Mouse (Mus musculus) spleen, adult 12 weeks (tissue): Measurements from ENCODE around the gene Sez6l.
A peak's percentile ranks its signal among the peaks of the same experiment; 100 is the strongest.

ENCODE experiments used
- DNase-seq: peaks from one replicate; pipeline ENCODE4 v3.0.0; 2022; ENCODE audit warnings: low spot score

Sez6l gene

GRCm38 (mm10) chr5:112496753-112497369 lies 80.1 kb downstream of the Sez6l start:
- DNase-seq: no peak

DNA sequence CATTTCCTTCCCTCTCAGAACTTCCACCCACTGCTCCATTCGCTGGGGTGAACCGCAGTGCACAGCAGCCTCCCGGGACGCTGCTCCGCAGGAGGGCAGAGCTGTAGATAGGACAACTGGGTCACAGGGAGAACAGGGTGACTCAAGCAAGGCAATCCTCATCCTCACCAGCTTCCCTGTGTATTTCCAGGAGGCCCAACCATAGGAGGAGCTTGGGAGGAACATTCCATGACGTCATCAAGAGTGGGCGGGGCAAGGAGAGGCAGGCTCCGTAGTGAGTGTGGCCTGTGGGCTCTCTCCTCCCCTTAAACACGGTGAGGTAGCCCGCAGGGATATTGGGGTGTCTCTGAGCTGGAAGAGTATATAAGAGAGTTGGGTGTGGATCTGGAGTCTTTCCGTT lies 83.5 kb downstream of the Sez6l start:
- DNase-seq: no peak

DNA sequence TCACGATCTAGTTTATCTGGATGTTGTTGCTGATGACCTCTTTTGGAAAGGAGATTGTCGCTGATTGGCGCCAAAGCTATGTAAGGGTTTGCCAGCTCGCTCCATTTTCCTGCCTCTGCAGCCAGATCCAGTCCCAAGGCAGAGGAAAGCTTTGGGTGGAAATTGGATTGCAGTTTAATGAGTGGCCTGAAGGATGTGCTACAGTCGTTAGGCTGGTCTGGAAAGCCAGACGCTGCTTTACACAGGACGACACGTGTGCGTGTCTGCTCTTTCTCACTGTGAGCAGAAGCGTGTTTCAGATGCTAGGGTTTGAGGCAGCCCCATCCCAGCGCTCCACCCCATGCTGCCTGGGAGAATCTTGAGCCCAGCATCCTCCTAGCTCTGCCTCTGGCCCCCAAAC lies 85.5 kb downstream of the Sez6l start:
- DNase-seq: no peak

DNA sequence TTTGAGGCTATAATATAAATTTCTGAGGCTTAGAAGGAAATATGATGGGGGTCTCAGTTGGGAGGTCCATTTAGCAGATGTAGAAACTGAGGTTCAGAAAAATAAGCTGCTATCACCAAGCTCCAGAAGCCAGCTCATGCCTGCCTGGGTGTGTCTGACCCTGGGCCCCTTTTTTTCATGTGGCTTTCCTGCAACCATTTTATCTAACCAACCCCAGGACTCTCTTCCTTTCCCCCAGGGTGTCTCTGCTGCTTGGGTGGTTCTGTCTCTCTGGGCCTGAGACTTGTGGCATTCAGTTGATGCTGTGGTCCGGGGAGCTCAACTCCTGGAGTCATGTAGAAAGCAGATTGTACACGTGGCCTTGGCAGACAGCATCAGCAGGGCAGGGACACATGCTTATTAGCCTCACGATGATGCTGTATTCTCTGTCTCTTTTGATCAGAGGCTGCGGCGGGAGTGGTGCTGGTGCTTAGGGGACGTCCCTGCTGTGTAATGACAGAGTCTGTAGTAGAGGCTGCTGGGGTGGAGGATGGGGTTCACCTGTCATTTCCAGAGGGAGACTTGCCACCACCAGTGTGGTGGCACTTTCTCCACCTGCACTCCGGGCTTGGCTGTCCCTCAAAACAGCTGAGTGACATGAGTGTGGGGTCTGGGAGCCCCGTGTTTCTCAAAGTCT lies 88.7 kb downstream of the Sez6l start:
- no peak for DNase-seq

- DNase-seq: no peak
These were observed 89.5 kb downstream of the Sez6l start for GRCm38 (mm10) chr5:112487504-112487903.

DNA sequence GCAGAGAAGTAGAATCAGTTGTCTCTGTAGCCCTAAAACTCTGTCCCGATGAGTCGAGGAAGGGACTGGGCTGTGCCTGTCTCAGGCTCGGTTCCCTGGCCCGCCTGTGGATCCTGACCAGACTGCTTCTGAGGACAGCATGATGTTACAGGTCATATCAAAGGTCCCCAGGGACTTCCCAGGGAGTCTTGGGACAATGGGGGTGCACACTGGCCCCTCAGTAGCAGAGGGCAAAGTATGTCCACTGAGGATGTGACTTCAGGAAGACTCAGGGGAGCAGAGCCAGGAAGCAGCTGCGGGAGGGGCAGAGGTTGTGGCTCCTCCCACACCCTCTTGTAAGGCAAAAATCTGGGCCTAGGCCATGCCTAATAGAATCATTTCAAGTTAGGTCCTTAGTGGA lies 90.6 kb downstream of the Sez6l start:
- DNase-seq: no peak

DNA sequence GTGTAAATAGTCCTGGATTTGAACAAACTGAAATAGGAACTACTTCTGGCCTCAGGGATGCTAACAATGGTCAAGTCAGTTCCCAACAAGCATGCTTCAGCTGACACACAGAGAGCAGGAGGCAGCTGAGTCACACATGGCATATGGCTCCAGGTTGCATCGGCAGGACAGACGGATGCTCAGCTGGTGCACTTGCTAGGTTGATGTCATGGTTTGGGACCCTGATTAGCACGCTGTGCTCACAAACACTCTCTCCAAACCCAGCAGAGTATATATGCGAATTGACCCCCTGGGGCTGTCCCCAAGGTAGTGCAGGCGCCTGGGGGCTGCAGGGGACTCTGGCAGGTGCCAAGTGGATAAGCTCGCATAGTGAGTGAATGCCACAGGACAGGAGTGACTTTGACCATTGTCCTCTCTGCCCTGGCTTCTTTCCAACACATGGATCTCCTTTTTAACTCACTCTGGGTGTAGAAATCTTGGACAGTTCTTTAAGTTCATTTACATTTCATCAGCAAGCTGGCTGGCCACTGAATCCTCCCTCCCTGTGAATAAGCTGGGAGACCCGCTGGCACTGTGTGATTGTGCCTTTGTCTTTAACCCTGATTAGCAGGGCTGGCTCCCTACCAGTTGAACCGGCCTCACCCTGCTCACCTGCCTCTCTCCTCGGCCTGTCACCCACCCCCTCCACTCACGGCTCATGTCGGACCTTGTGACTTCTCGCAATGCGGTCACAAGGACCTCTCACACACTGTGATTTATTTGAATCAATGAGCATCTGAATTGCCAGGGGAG lies 91.9 kb downstream of the Sez6l start:
- no peak for DNase-seq

DNA sequence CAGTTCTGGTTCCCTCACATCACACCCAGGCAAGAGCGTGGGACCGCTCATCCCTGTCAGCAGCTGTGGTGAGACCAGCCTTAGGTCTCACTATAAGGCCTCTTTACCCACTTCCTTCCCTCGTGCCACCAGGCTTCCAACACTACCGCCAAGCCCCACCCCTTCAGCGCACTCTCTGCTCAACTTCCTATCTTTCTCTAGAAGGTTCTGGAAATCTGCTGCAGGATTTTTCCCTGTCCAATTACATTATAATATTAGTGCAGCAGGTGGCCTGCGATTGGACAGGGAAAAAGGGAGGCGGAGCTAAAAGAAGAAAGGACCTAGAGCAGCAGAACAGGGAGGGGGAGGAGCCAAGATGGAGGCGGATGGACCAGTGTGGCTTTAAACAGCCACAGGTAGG lies 94.0 kb downstream of the Sez6l start:
- no peak for DNase-seq

DNA sequence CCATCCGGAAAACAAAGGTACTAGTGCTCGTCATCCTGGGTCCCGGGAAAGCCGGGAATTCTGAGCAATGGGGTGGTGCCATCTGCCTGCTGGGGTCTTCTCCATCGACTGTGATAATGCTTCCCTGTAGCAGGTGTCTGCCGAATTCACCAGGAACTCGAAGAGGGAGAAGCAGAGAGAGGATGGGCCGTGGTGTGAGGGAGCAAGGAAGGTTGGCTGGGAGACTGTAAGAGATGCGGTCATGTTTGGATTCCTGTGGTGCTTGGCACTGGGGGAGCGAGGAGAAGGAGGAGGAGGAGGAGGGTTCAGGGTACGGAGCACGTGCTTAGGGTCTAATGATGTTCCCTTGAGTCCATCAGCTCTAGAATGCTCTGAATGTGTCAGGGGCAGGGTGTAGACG lies 94.4 kb downstream of the Sez6l start:
- no peak for DNase-seq

DNA sequence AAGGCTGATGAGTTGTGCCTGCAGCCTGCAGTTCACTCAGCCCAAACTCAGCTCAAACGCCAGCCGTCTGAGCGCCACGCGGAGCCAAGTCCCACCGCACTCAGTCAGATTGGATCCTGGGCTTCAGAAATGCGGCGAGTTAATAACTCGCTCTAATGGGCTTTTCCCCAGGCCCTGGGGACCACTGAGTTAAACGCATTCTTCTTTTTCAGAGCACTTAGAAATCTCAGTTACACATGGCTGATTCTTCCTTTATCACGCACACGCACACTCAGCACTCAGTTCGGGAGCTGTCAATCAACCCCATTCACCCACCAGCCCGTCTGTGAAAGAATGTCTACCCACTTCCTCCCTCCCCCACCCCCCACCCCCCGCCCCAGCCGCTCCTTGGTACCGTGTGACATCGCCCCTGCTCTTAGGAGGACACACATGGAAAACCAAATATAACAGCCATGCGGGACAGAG lies 95.0 kb downstream of the Sez6l start:
- DNase-seq: no peak

GRCm38 (mm10) chr5:112473453-112473852 lies 103.5 kb downstream of the Sez6l start:
- no peak for DNase-seq

- no peak for DNase-seq
These were observed 106.8 kb downstream of the Sez6l start for GRCm38 (mm10) chr5:112470144-112470543.

DNA sequence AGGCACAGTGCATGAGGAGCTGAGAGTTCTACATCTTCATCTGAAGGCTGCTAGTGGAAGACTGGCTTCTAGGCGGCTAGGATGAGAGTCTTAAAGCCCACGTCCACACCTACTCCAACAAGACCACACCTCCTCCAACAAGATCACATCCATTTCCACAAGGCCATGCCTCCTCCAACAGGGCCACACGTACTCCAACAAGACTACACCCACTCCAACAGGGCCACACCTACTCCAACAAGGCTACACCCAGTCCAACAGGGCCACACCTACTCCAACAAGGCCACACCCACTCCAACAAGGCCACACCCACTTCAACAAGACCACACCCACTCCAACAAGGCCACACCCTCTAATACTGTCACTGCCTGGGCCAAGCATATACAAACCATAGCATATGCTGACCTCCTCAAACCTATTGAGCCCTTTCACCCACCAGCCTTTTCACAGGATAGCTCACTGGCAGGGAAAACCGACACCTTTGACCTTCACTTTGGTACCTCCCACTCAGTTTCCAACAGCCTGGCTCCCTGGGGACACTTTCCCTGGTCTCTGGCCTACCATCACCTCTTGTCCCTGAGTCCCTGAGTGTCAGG lies 107.9 kb downstream of the Sez6l start:
- DNase-seq: no peak

DNA sequence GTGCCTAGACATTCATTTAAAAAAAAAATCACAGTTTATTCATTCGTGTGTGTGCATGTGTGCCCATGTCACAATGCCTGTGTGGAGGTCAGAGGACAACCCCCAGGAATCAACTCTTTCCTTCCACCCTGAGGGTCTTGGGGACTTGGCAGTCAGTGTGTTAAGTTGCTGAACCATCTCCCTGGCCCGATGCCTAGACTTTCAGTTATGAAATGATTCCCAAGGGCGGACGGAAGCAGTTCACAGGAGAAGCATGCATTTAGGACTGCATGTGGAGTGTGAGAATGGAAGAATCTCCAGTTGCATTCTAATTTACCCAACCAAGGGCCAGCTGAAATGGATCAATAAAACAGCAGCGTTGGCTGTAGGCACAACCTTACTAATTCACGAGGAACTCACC lies 110.7 kb downstream of the Sez6l start:
- no peak for DNase-seq

DNA sequence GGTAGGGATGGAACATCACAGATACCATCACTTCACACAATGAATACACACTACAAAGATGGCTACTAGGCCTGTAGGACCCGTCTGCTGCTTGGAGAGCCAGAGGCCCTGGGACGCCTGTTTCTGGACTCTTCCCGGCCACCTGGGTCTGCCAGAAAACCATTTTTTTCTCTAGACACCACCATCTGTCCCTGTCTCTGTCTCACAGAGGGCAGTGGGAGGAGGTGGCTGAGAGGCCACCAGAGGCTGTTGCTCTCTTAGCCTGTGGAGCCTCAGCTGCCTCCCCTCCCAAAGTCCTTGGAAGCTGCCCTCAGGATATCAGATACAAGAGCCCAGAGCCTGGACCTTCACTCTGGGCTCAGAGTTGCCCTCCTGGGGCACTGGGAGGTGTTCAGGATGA lies 117.1 kb downstream of the Sez6l start:
- DNase-seq: no peak

- no peak for DNase-seq
These were observed 121.9 kb downstream of the Sez6l start for GRCm38 (mm10) chr5:112454966-112455555.

GRCm38 (mm10) chr5:112453088-112453487 lies 123.9 kb downstream of the Sez6l start:
- DNase-seq: no peak

DNA sequence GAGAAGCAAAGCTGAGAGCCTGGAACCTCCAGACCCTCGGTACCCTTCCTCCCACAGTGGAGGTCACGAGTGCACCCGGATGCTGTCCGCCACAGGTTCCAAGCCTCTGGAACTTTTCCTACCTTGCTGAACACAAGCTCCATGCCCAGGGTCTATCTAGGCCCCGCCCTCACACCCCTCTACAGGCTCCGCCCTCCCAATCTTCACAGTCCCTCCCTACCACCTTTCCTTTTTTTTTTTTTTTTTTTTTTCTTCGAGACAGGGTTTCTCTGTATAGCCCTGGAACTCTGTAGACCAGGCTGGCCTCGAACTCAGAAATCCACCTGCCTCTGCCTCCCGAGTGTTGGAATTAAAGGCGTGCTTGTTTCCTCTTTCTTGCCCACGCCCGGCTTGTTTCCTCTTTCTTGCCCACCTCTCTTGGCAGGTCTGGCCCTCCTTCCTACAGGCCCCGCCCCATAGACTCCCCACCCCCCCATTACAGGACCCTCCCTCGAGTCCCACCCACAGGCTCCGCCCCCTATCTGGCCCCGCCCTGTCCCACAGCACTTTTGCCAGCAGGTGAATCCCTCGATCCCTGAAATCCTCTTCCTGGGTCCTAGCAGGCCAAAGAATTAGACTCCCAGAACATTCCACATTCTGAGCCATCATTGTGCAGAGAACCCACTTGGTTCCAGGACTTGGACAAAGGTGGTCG lies 128.1 kb downstream of the Sez6l start, which contains the start of gene Gm6588:
Gm6588 (plus strand) TSS at position 680 of the 694 bp plus-strand sequence.
- no peak for DNase-seq

DNA sequence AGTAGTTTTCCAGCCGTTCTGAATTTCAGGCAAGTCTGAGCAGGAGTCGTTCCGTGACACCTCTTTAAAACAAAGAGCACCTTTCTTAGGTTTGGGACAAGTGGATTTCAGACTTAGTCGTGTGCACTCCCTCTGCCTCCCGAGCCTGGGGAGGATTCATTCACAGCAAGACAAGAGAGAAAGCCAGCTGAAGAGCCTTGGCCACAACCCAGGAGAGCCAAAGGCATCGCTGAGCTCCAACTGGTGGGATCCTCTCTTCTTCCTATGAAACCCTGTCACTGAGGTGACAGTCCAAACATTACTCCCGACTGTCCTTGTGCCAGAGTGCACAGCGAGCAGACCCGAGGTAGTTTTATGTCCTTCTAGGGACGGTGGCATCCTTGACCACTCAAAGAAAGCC lies 138.4 kb downstream of the Sez6l start:
- DNase-seq: no peak

DNA sequence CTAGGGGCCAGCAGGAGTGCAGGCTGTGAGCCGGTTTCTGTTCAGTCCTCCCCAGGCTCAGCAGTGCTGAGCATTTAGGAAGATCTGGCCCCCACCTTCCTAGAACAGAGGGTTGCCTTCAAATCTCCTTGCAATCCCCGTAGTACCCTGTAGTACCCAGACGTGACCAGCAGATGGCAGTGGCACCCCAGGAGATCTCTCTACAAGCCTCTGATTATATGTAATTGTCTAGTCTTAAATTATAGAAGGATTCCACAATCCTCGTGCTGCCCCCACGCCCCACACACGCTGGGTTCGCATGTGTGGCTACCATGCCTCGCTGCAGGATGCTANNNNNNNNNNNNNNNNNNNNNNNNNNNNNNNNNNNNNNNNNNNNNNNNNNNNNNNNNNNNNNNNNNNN lies 144.0 kb downstream of the Sez6l start:
- peak; percentile 35 for DNase-seq

GRCm38 (mm10) chr5:112432033-112432432 lies 145.0 kb downstream of the Sez6l start:
- no peak for DNase-seq
